Mouse (Mus musculus) thymus, postnatal 36 days (tissue): ENCODE measurements around the gene Commd6.
A peak's percentile ranks its signal among the peaks of the same experiment; 100 is the strongest.
"Not testable (repeated sequence)": the region's sequence is repeated elsewhere in the genome, so short reads cannot be mapped to it uniquely, and the experiment has no call there.

Experiments used
- DNase-seq, 2 experiments: peaks; one replicate each; pipeline ENCODE4 v3.0.0; 2022; ENCODE audit warnings: mixed read lengths in 2 of 2

Commd6 gene

GRCm38 (mm10) chr14:101608519-101609368 lies 31.7 kb downstream of the Commd6 start, which contains the start of gene Tbc1d4:
TSS of gene Tbc1d4 (minus strand) at chr14:101609191.
- DNase-seq, result peak; percentile 56 to 66

- peak; percentile 30 to 45 for DNase-seq
Observed at GRCm38 (mm10) chr14:101607631-101608518, 32.6 kb downstream of the Commd6 start.

GRCm38 (mm10) chr14:101605843-101606242 lies 34.6 kb downstream of the Commd6 start:
- no peak for DNase-seq

DNA sequence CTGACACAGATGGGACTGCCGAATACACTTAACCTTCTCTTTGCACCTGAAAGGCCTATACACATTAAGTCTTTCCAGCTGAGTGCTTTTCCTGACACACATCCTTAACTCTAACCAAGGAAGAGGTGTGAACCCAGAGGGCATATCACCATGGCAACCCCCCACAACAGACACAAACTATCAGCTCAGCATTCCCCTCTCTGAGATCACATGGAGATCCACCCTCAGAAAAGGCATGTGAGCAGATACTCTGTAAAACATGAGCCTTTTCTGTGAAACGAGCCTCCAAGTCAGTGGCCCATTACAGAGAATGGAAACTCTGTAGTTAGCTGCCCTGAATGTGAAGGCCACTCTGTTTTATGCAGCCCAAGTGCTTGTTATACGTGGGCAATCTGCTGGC lies 37.6 kb downstream of the Commd6 start:
- no peak for DNase-seq

DNA sequence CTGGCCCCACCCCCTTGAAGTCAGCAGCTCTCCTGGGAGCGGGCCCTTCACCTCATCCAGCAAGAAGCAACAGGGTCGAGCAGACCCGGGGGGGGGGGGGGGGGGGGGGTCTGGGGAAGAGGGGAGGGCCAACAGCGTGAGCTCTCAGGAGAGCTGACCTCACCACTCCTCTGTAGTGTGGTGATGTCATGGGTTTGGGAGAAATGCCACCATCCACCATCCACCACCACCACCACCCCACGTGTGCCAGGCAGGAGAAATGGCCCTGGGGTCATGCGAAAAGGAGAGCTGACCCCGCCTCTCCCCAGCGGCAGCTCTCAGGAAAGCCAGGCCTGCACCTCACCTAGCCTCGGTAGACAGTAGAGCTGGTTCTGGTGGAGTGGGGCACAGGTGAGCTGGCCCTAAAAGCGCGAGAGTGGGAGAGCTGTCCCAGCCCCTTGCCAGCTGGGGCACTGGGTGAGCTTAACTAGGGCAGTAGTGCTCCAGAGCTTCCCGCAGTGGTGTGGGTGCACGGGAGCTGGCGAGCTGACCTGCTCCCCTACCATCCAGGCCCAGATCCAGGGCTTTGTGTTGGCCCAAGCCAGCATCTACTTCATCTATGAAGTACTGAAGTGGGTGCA lies 43.3 kb downstream of the Commd6 start:
- DNase-seq, result no peak

GRCm38 (mm10) chr14:101596691-101597090 lies 43.8 kb downstream of the Commd6 start:
- DNase-seq, result no peak

DNA sequence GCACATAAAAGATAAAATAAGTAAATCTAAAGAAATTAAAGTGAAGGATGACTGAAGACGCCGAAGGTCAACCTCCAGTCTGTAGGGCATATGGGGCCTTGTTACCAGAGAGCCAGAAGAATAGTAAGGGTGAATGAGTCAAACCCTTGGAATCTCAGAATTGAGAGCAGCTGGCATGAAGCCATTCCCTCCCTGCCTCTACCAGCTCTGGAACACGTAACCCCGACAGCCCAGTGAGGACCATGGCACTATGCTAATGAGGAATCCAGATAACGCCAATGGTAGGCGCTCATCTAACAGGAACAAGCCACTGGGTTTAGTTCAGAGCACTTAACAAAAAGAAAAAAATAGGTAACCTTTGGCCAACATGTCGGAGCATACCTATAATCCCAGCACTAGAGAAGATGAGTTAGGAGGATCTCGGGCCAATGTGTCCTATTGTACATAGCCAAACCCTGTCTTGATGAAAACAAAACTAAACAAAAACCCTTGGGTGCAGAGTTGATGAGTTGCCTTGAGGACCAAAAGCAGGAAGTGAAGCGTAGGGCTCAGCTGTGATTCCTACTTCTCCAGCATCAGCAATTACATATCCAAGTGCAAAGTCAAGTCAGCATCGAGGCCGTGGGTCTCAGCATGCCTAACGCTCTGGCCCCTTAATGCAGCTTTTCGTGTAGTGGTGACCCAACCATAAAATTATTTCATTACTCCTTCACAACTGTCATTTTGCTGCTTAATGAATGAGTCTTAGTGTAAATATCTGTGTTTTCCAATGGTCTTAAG lies 45.0 kb downstream of the Commd6 start:
- DNase-seq, result no peak

DNA sequence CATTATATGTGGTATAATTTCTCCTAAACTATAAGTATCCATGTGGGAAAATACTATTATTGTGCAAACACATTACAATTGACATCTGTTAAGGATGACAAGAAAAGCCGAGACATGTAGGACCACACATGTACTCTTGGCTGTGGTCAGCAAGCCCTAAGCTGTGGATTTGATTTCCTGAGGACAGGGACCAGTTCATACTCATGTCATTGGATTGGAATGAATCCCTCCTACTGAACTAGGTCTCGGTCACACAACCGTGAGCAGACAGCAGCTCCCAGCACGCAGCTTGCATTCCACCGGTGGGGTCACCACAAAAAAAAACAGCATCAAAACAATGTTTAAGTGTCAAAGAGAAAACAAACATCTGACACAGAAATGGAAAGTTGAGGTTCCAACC lies 46.5 kb downstream of the Commd6 start:
- DNase-seq, result no peak

- no peak for DNase-seq
Observed at GRCm38 (mm10) chr14:101593340-101593739, 47.1 kb downstream of the Commd6 start.

DNA sequence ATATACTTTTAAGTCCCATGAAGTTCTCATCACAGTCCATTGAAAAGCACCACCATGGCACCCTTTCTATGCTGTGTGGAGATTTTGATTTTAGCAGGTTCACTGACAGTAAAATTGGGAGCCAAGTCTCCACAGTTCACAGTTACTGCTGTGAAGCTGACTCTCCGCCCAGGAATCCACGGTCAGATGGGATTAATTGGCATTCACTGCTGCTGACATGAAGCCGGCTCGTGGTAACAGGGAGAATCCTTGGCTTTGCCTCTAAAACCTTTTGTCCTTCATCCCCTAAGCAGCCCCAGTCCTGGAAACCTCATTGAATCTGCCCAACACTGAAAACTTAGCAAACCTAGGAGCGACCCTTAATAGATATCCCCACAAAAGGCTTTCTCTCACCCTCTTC lies 49.4 kb downstream of the Commd6 start:
- no peak for DNase-seq

DNA sequence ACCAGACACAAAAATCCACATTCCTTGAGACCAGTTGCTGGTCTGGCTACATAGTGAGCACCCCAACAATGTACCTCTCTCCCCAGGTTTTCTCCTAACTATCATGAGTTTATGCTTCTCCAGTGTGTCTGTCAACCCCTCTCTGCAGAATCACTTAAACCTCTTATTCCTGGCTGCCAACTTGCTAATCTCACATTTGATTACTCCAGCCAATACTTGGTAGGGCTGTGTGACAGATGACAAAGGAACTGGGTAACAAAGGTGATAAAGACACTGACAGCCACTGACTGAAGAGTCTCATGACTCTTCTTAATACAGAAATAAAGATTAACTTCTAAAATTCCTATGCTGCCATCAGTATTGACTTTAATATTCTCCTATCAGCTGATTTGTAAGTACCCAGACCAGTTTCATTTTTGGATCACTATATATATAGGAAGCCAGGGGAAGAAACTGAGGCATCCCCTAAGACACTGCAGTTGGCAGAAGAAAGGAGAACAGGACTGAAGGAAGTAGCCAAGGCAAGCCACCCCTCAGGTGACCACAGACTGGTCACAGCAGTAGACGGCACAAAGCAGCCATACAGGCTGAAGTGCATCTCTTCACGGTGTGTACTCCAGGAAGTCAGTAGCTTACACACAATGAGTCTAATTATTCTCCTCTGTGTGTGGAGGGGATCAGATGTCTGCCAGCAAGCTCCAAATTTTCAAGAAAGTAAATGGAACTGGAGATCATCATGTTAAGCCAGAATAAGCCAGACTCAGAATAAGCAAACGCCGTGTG lies 52.1 kb downstream of the Commd6 start:
- not testable (repeated sequence) for DNase-seq

- DNase-seq, result not testable (repeated sequence)
Observed at GRCm38 (mm10) chr14:101587366-101588040, 53.0 kb downstream of the Commd6 start.

DNA sequence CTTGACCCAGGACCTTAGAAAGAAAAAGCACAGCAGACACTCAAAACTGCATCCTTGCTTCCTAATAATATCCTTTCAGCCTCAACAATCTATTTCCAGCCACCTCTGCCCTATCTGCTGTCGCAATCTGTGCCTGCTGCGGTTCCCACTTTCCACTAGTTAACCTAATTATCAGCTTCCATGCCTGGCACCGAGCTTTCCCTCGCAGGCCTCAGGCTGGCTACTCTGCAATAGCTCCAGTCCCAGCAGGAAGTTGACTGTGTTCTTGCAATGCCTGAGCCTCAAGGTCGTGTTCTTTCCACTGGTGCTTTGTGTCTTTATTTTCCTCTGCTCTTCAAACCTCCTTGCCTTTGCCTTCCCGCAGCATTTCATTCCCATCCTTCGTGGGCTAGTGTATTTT lies 54.4 kb downstream of the Commd6 start:
- no peak for DNase-seq
